Mouse (Mus musculus) brain, embryonic 14.5 days (tissue): ENCODE measurements at regions not wholly inside any gene's neighbourhood (a gene's known extent, or its start where the extent isn't known, plus 50 kb on each side); places are given as distances from the start of the nearest gene placed in this dataset.

Experiments
- CTCF ChIP-seq: fragments of 200-500 bp; IDR thresholded peaks from 2 replicates; pipeline ENCODE4 v1.5.1; 2012; ENCODE audit warnings: inconsistent platforms, mild to moderate bottlenecking, moderate library complexity, borderline replicate concordance; ENCODE audit not compliant: insufficient read depth, insufficient read length; ENCODE audit errors: extremely low read depth
- POLR2A ChIP-seq: fragments of 200-500 bp; IDR thresholded peaks from 2 replicates; pipeline ENCODE4 v1.6.1; 2012; ENCODE audit warnings: mild to moderate bottlenecking, inconsistent platforms, borderline replicate concordance; ENCODE audit not compliant: poor library complexity, insufficient read depth, insufficient read length, severe bottlenecking; ENCODE audit errors: extremely low read depth

- TF ChIP-seq CTCF (no peak), POLR2A (no peak)
Measured at GRCm38 (mm10) chr8:112935411-112935810, 365.6 kb downstream of the Cntnap4 start.
